Mouse (Mus musculus): ENCODE results near the gene Nap1l5. TPM values are rescaled to one million over a fixed set of nuclear protein-coding genes. Genes with fewer than 3 reads are reported as not detected.
"Not testable (repeated sequence)": the region's sequence is repeated elsewhere in the genome, so short reads cannot be mapped to it uniquely, and the experiment has no call there.

The Nap1l5 gene
- polyA plus RNA-seq, 1 experiment = 0.09 TPM

- TF ChIP-seq CTCF (IDR thresholded peaks at IDR 0.05; ENCODE audit: borderline replicate concordance, control insufficient read depth, extremely low read depth, insufficient read depth, low read length, poor library complexity) (no peak), POLR2A (IDR thresholded peaks at IDR 0.05; ENCODE audit: control insufficient read depth, extremely low read depth, insufficient read depth, low read length, poor library complexity) (no peak)
- Histone ChIP-seq H3K4me1 (replicated peaks; ENCODE audit: control insufficient read depth, insufficient read depth, low read length) (peaks cover 7% of the 10 kb centered on the region), H3K36me3 (ENCODE audit: control insufficient read depth, insufficient read depth, low read length) (peaks cover 27% of the 10 kb centered on the region), H3K27me3 (ENCODE audit: control insufficient read depth, insufficient read depth, low read length) (no peaks in the 10 kb centered on the region), H3K4me3 (ENCODE audit: control insufficient read depth, insufficient read depth, low read length) (no peak overlapping the region), H3K27ac (ENCODE audit: control insufficient read depth, insufficient read depth, low read length) (no peak overlapping the region)
- DNase-seq = peak; percentile 20
- 18% methylated on average over 5 of the region's 5 CpGs for WGBS
These were observed 26.0 kb downstream of the Nap1l5 start for GRCm38 (mm10) chr6:58880861-58881260.

- H3K36me3 ChIP-seq (ENCODE audit: control insufficient read depth, insufficient read depth, low read length) = peaks cover 32% of the 10 kb centered on the region
- H3K27me3 ChIP-seq (ENCODE audit: control insufficient read depth, insufficient read depth, low read length) = no peaks in the 10 kb centered on the region
- no peak overlapping the region for H3K27ac ChIP-seq (ENCODE audit: control insufficient read depth, insufficient read depth, low read length)
- WGBS = 97% methylated on average over 9 of the region's 9 CpGs
- DNase-seq = no peak
- no peak overlapping the region for H3K4me3 ChIP-seq (ENCODE audit: control insufficient read depth, insufficient read depth, low read length)
- peaks cover 7% of the 10 kb centered on the region for H3K4me1 ChIP-seq (replicated peaks; ENCODE audit: control insufficient read depth, insufficient read depth, low read length)
- TF ChIP-seq CTCF (IDR thresholded peaks at IDR 0.05; ENCODE audit: borderline replicate concordance, control insufficient read depth, extremely low read depth, insufficient read depth, low read length, poor library complexity) (no peak), POLR2A (IDR thresholded peaks at IDR 0.05; ENCODE audit: control insufficient read depth, extremely low read depth, insufficient read depth, low read length, poor library complexity) (no peak)
These were observed 26.9 kb downstream of the Nap1l5 start for GRCm38 (mm10) chr6:58879987-58880386.

DNA sequence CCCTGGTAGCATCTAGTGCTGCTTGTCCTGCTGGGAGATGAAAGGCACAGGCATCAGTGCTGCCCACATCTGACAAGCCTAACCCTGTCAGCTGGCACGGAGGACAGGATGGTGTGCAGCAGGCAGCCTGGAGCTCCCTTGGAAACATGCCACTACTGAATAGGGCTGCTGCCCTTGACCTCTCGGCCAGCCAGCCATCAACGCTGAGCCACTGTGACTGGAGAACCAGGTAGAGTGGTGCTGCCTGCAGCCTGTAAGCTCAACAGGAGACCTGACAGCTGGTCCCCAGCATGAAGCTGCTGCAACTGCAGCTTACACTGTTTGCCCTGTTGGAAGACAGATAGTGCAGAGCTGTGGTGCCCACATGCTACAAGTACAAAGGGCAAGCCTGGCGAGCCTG, 27.3 kb downstream of the Nap1l5 start:
- TF ChIP-seq POLR2A (IDR thresholded peaks at IDR 0.05; ENCODE audit: control insufficient read depth, extremely low read depth, insufficient read depth, low read length, poor library complexity) (no peak), CTCF (IDR thresholded peaks at IDR 0.05; ENCODE audit: borderline replicate concordance, control insufficient read depth, extremely low read depth, insufficient read depth, low read length, poor library complexity) (no peak)
- Histone ChIP-seq H3K27me3 (ENCODE audit: control insufficient read depth, insufficient read depth, low read length) (no peaks in the 10 kb centered on the region), H3K4me1 (replicated peaks; ENCODE audit: control insufficient read depth, insufficient read depth, low read length) (peaks cover 7% of the 10 kb centered on the region), H3K4me3 (ENCODE audit: control insufficient read depth, insufficient read depth, low read length) (no peak overlapping the region), H3K36me3 (ENCODE audit: control insufficient read depth, insufficient read depth, low read length) (peaks cover 35% of the 10 kb centered on the region), H3K27ac (ENCODE audit: control insufficient read depth, insufficient read depth, low read length) (no peak overlapping the region)
- WGBS = 77% methylated on average over 4 of the region's 4 CpGs
- DNase-seq = no peak

- H3K27me3 ChIP-seq (ENCODE audit: control insufficient read depth, insufficient read depth, low read length); H3K4me1 ChIP-seq (replicated peaks; ENCODE audit: control insufficient read depth, insufficient read depth, low read length); H3K4me3 ChIP-seq (ENCODE audit: control insufficient read depth, insufficient read depth, low read length); H3K27ac ChIP-seq (ENCODE audit: control insufficient read depth, insufficient read depth, low read length); DNase-seq: not testable (repeated sequence)
- H3K36me3 ChIP-seq (ENCODE audit: control insufficient read depth, insufficient read depth, low read length) = peaks cover 13% of the 10 kb centered on the region; the same call in 1 of the 2 replicates
- WGBS = 97% methylated on average over 6 of the region's 6 CpGs
These were observed 39.0 kb downstream of the Nap1l5 start for GRCm38 (mm10) chr6:58867858-58868257.

- Histone ChIP-seq H3K27ac (ENCODE audit: control insufficient read depth, insufficient read depth, low read length) (no peak overlapping the region), H3K27me3 (ENCODE audit: control insufficient read depth, insufficient read depth, low read length) (no peaks in the 10 kb centered on the region), H3K4me1 (replicated peaks; ENCODE audit: control insufficient read depth, insufficient read depth, low read length) (no peaks in the 10 kb centered on the region), H3K4me3 (ENCODE audit: control insufficient read depth, insufficient read depth, low read length) (no peak overlapping the region), H3K36me3 (ENCODE audit: control insufficient read depth, insufficient read depth, low read length) (peaks cover 30% of the 10 kb centered on the region)
- TF ChIP-seq CTCF (IDR thresholded peaks at IDR 0.05; ENCODE audit: borderline replicate concordance, control insufficient read depth, extremely low read depth, insufficient read depth, low read length, poor library complexity) (no peak), POLR2A (IDR thresholded peaks at IDR 0.05; ENCODE audit: control insufficient read depth, extremely low read depth, insufficient read depth, low read length, poor library complexity) (no peak)
- WGBS = 96% methylated on average over 4 of the region's 4 CpGs
- DNase-seq = no peak
These were observed 43.1 kb downstream of the Nap1l5 start for GRCm38 (mm10) chr6:58863631-58864235.

- 97% methylated on average over 9 of the region's 9 CpGs for WGBS
- Histone ChIP-seq H3K27me3 (ENCODE audit: control insufficient read depth, insufficient read depth, low read length) (no peaks in the 10 kb centered on the region), H3K27ac (ENCODE audit: control insufficient read depth, insufficient read depth, low read length) (no peak overlapping the region), H3K4me3 (ENCODE audit: control insufficient read depth, insufficient read depth, low read length) (no peak overlapping the region), H3K4me1 (replicated peaks; ENCODE audit: control insufficient read depth, insufficient read depth, low read length) (no peaks in the 10 kb centered on the region), H3K36me3 (ENCODE audit: control insufficient read depth, insufficient read depth, low read length) (peaks cover 33% of the 10 kb centered on the region)
- TF ChIP-seq CTCF (IDR thresholded peaks at IDR 0.05; ENCODE audit: borderline replicate concordance, control insufficient read depth, extremely low read depth, insufficient read depth, low read length, poor library complexity) (no peak), POLR2A (IDR thresholded peaks at IDR 0.05; ENCODE audit: control insufficient read depth, extremely low read depth, insufficient read depth, low read length, poor library complexity) (no peak)
- DNase-seq = no peak
These were observed 44.4 kb downstream of the Nap1l5 start for GRCm38 (mm10) chr6:58862446-58862993.

DNA sequence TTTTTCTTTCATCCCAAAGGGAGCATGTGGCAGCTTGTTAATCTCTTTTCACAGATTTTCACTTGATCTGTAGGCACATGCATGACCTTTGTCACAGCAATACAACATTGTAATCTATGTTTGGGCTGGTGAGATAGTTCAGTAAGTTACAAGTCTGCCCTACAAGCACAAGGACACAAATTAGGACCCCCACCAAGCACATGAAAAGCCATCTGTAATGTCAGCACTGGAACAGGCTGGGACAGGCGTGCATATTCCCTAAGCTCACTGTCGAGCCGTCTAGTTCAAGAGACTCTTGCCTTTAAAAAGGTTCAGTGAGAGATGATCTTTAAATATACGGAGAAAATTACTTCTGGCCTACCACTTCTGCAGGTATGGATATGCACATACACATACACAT, 47.4 kb downstream of the Nap1l5 start:
- WGBS = 96% methylated on average over 4 of the region's 4 CpGs

More for the DNA sequence above, 47.4 kb downstream of the Nap1l5 start:
- no peak for DNase-seq
- TF ChIP-seq CTCF (IDR thresholded peaks at IDR 0.05; ENCODE audit: borderline replicate concordance, control insufficient read depth, extremely low read depth, insufficient read depth, low read length, poor library complexity) = no peak
- no peak for TF ChIP-seq POLR2A (IDR thresholded peaks at IDR 0.05; ENCODE audit: control insufficient read depth, extremely low read depth, insufficient read depth, low read length, poor library complexity)
- peaks cover 60% of the 10 kb centered on the region for H3K36me3 ChIP-seq (ENCODE audit: control insufficient read depth, insufficient read depth, low read length)
- no peaks in the 10 kb centered on the region for H3K27me3 ChIP-seq (ENCODE audit: control insufficient read depth, insufficient read depth, low read length)
- no peak overlapping the region for H3K27ac ChIP-seq (ENCODE audit: control insufficient read depth, insufficient read depth, low read length)
- H3K4me3 ChIP-seq (ENCODE audit: control insufficient read depth, insufficient read depth, low read length) = no peak overlapping the region
- no peaks in the 10 kb centered on the region for H3K4me1 ChIP-seq (replicated peaks; ENCODE audit: control insufficient read depth, insufficient read depth, low read length)
